Mouse (Mus musculus): ENCODE measurements around the gene Sf3b1.

DNA sequence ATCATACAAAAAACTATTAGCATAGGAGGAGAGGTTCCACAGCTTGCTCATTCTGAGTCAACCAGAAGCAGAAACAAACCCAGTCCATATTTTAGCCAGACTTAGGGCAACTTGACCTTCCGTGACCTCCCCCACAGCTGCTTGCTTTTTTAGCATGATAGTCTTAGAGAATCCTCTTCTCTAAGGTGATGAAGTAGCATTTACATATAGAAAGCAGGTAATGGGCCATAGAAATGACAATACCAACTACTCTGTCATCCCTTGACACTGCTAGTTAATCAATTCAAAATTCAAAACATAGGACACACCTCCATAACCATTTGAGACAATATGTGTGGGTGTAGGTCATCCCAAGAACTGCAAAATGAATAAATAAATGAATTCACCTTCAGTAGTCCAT, 12.7 kb upstream of the Sf3b1 start:
- TF ChIP-seq CTCF (conservative IDR thresholded peaks at IDR 0.05; ENCODE audit: low read length) (no peak), POU5F1 (IDR thresholded peaks at IDR 0.05; ENCODE audit: borderline replicate concordance, low read length) (no peak), NANOG (IDR thresholded peaks at IDR 0.05; ENCODE audit: borderline replicate concordance, low read length) (peak; percentile 71; the same call in 1 of the 2 replicates)

All from E14TG2a.4 (cell line).